Mouse (Mus musculus): Measurements from ENCODE around the gene Gm10037. TPM values are rescaled to one million over a fixed set of nuclear protein-coding genes. Genes with fewer than 3 reads are reported as not detected.
"Not testable (repeated sequence)": the region's sequence is repeated elsewhere in the genome, so short reads cannot be mapped to it uniquely, and the experiment has no call there.

The Gm10037 gene
- total RNA-seq, 2 experiments from 2014 or later = 9.6 to 13.6 TPM

- DNase-seq (ENCODE audit: low spot score in 2 of 2) = not testable (repeated sequence)
Measured at GRCm38 (mm10) chr13:67876049-67876698, 45.3 kb downstream of the Gm10037 start.

- no peak for DNase-seq (ENCODE audit: low spot score in 2 of 2)
Measured at GRCm38 (mm10) chr13:67876699-67877254, 45.9 kb downstream of the Gm10037 start.

DNA sequence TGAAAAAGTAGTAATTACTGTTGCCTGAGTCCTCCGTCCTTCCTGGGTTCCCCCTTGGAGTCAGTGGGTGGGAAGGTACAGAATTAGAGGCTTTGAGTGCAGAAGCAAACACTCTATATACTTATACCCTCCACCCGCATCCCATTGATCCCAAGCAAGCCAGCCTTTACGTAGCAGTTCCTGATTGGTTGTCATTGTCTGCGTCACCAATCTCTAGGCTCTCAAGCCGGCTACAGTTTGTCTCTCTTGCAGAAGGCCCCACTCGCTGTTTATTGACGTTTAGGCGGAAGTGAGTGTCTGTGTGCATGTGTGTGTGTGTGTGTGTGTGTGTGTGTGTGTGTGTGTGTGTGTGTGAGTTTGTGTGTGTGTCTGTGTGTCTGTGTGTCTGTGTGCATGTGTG is 53.1 kb downstream of the Gm10037 start:
- DNase-seq (ENCODE audit: low spot score in 2 of 2) = no peak

Other genes starting within 250 kb of the Gm10037 start
- gene Zfp729b, start 221.4 kb upstream of the Gm10037 start, total RNA-seq (2021) = 1 to 10 TPM; 7.5 to 8.5 TPM
- gene Gm49345, start 193.3 kb upstream of the Gm10037 start, total RNA-seq (2021) = 1 to 10 TPM; 1.4 to 3.3 TPM
- 1 to 10 TPM; 8.5 to 9.0 TPM for gene Zfp729a, start 193.3 kb upstream of the Gm10037 start, total RNA-seq (2021)
- gene Zfp738, start 144.0 kb upstream of the Gm10037 start, total RNA-seq (2021) = 10 to 100 TPM; 22.6 to 23.1 TPM
- 10 to 100 TPM; 14.1 to 14.4 TPM for gene Zfp65, start 101.9 kb upstream of the Gm10037 start, total RNA-seq (2021)
- gene Zfp85, start 75.9 kb upstream of the Gm10037 start, total RNA-seq (2021) = 1 to 10 TPM; 6.6 to 7.2 TPM
- gene Zfp493, start 51.4 kb upstream of the Gm10037 start, total RNA-seq (2021) = 1 to 10 TPM; 4.3 to 5.9 TPM
- gene Zfp273, start 17.4 kb upstream of the Gm10037 start, total RNA-seq (2021) = 1 to 10 TPM; 4.7 to 6.6 TPM
- not detected for gene BC048507, start 32.2 kb downstream of the Gm10037 start, total RNA-seq (2021)

Measured in left cerebral cortex, adult 18-20 months (tissue).